In genomic region chr9:32949036-32949435, GRCm38 (mm10) we compare ENCODE assay signal across 16 mouse cellular contexts.
A peak's percentile ranks its signal among the peaks of the same experiment; 100 is the strongest.
DNase-seq lines count a peak whose midpoint lies in the region; ATAC-seq lines count a peak whose summit lies in the region.
"Had no signal": no experiment of that assay in that cellular context is flagged by ENCODE, and none has a peak within 500 bp of the region (broad histone marks: within the 10 kb centered on the region; RNA-seq: fewer than 3 reads in every experiment).

No protein-coding gene starts in this region.

- 50% methylated on average over 3 of the region's 3 CpGs for WGBS in kidney, embryonic 14.5 days

- H3K9ac ChIP-seq in kidney, embryonic 14.5 days (ENCODE audit: low read depth, low read length), result no peak overlapping the region
- H3K9ac ChIP-seq: hindbrain, embryonic 14.5 days; limb, embryonic 12.5 days had no signal

- no peak for ATAC-seq in kidney, embryonic 14.5 days (ENCODE audit: low FRiP score, low TSS enrichment)
- ATAC-seq: forebrain, embryonic 16.5 days; midbrain, embryonic 16.5 days had no signal

- no peaks in the 10 kb centered on the region for H3K27me3 ChIP-seq in kidney, embryonic 14.5 days (ENCODE audit: control insufficient read depth, insufficient read depth, low read length)
- H3K27me3 ChIP-seq: limb, embryonic 12.5 days; megakaryocyte, embryonic 14.5 days had no signal

- no peaks in the 10 kb centered on the region for H3K4me1 ChIP-seq in kidney, embryonic 14.5 days (ENCODE audit: control insufficient read depth, insufficient read depth, low read length)
- H3K4me1 ChIP-seq: limb, embryonic 12.5 days; megakaryocyte, embryonic 14.5 days had no signal

- no peak overlapping the region for H3K4me2 ChIP-seq in kidney, embryonic 14.5 days (replicated peaks; ENCODE audit: low read depth, low read length)
- H3K4me2 ChIP-seq: hindbrain, embryonic 14.5 days; limb, embryonic 12.5 days had no signal

- H3K27ac ChIP-seq in kidney, embryonic 14.5 days (ENCODE audit: low read depth, low read length), result no peak overlapping the region
- H3K27ac ChIP-seq: hindbrain, embryonic 14.5 days; limb, embryonic 12.5 days had no signal

- H3K9me3 ChIP-seq in kidney, embryonic 14.5 days (ENCODE audit: control insufficient read depth, low read length), result no peaks in the 10 kb centered on the region
- H3K9me3 ChIP-seq: limb, embryonic 12.5 days; megakaryocyte, embryonic 14.5 days had no signal

- H3K36me3 ChIP-seq in kidney, embryonic 14.5 days (ENCODE audit: control insufficient read depth, insufficient read depth, low read length), result no peaks in the 10 kb centered on the region
- H3K36me3 ChIP-seq: limb, embryonic 12.5 days had no signal

- H3K4me3 ChIP-seq in kidney, embryonic 14.5 days (ENCODE audit: low read length), result no peak overlapping the region
- H3K4me3 ChIP-seq: limb, embryonic 12.5 days; megakaryocyte, embryonic 14.5 days had no signal

- DNase-seq in adrenal gland, postnatal 14 days, result peak; percentile 17
- DNase-seq in adrenal gland, postnatal 10 days, result no peak
- peak; percentile 78 for DNase-seq in kidney, adult 11 months
- DNase-seq in lung, postnatal 25 days (ENCODE audit: low spot score), result peak; percentile 42
- DNase-seq in lung, postnatal 36 days, result no peak
- DNase-seq in right cerebral cortex, postnatal 25 days, result no peak
- no peak for DNase-seq in cerebellum, adult 11-12 months
- DNase-seq: cerebellum, adult 11 months; cerebellum, postnatal 25 days; right cerebral cortex, postnatal 14 days had no signal

Comparison
In these comparisons a context has a peak if more than half of its experiments do, and no peak if none do; other contexts are left out.
1. DNase-seq: peak in adrenal gland, postnatal 14 days (single experiment), kidney, adult 11 months (single experiment) and lung, postnatal 25 days (single experiment); none in adrenal gland, postnatal 10 days (single experiment), lung, postnatal 36 days (single experiment), right cerebral cortex, postnatal 25 days (single experiment) and cerebellum, adult 11-12 months (single experiment).